Mouse (Mus musculus): Measurements from ENCODE around the gene Fbxw7. TPM values are rescaled to one million over a fixed set of nuclear protein-coding genes. Genes with fewer than 3 reads are reported as not detected.

The Fbxw7 gene
- polyA plus RNA-seq, 1 experiment from 2014 or later = 24.4 TPM

GRCm38 (mm10) chr3:84866866-84867265 lies 51.8 kb downstream of the Fbxw7 start:
- 79% methylated on average over 4 of the region's 4 CpGs for WGBS
- Histone ChIP-seq H3K4me1 (replicated peaks) (peaks cover 8% of the 10 kb centered on the region; the same call in 1 of the 2 replicates), H3K4me2 (no peak overlapping the region), H3K27me3 (no peaks in the 10 kb centered on the region), H3K27ac (no peak overlapping the region), H3K9ac (no peak overlapping the region), H3K36me3 (peaks cover 2% of the 10 kb centered on the region; the same call in 1 of the 2 replicates), H3K4me3 (no peak overlapping the region), H3K9me3 (no peaks in the 10 kb centered on the region)
- ATAC-seq (ENCODE audit: low FRiP score) = no peak

- Histone ChIP-seq H3K4me2 (no peak overlapping the region), H3K27me3 (no peaks in the 10 kb centered on the region), H3K9me3 (no peaks in the 10 kb centered on the region), H3K4me1 (replicated peaks) (peaks cover 8% of the 10 kb centered on the region; the same call in 1 of the 2 replicates), H3K9ac (no peak overlapping the region), H3K36me3 (peaks cover 2% of the 10 kb centered on the region; the same call in 1 of the 2 replicates), H3K4me3 (no peak overlapping the region), H3K27ac (no peak overlapping the region)
- 100% methylated on average over 1 of the region's 1 CpGs for WGBS
- ATAC-seq (ENCODE audit: low FRiP score) = no peak
Measured at GRCm38 (mm10) chr3:84867434-84867975, 52.4 kb downstream of the Fbxw7 start.

- H3K27ac ChIP-seq = no peak overlapping the region
- H3K4me1 ChIP-seq (replicated peaks) = peaks cover 8% of the 10 kb centered on the region; the same call in 1 of the 2 replicates
- peaks cover 2% of the 10 kb centered on the region; the same call in 1 of the 2 replicates for H3K36me3 ChIP-seq
- WGBS = 37% methylated on average over 1 of the region's 1 CpGs
- H3K4me2 ChIP-seq = no peak overlapping the region
- no peak overlapping the region for H3K4me3 ChIP-seq
- H3K9me3 ChIP-seq = no peaks in the 10 kb centered on the region
- no peak for ATAC-seq (ENCODE audit: low FRiP score)
- H3K9ac ChIP-seq = no peak overlapping the region
- no peaks in the 10 kb centered on the region for H3K27me3 ChIP-seq
Measured at GRCm38 (mm10) chr3:84867991-84868390, 52.9 kb downstream of the Fbxw7 start.

GRCm38 (mm10) chr3:84870126-84870525 lies 55.1 kb downstream of the Fbxw7 start:
- Histone ChIP-seq H3K4me3 (no peak overlapping the region), H3K4me2 (no peak overlapping the region), H3K36me3 (no peaks in the 10 kb centered on the region), H3K27ac (no peak overlapping the region), H3K9me3 (no peaks in the 10 kb centered on the region), H3K27me3 (no peaks in the 10 kb centered on the region), H3K9ac (no peak overlapping the region), H3K4me1 (replicated peaks) (peaks cover 8% of the 10 kb centered on the region; the same call in 1 of the 2 replicates)
- ATAC-seq (ENCODE audit: low FRiP score) = no peak

- Histone ChIP-seq H3K27ac (no peak overlapping the region), H3K36me3 (no peaks in the 10 kb centered on the region), H3K4me3 (no peak overlapping the region), H3K9me3 (no peaks in the 10 kb centered on the region), H3K9ac (no peak overlapping the region), H3K4me2 (no peak overlapping the region), H3K4me1 (replicated peaks) (0 out of 2 replicates have a peak, but pooled peaks cover 5% of the 10 kb centered on the region), H3K27me3 (no peaks in the 10 kb centered on the region)
- 82% methylated on average over 9 of the region's 9 CpGs for WGBS
- ATAC-seq (ENCODE audit: low FRiP score) = no peak
Measured at GRCm38 (mm10) chr3:84875306-84875705, 60.2 kb downstream of the Fbxw7 start.

- ATAC-seq (ENCODE audit: low FRiP score) = no peak
- no peak overlapping the region for H3K9ac ChIP-seq
- 0 out of 2 replicates have a peak, but pooled peaks cover 5% of the 10 kb centered on the region for H3K4me1 ChIP-seq (replicated peaks)
- H3K4me3 ChIP-seq = no peak overlapping the region
- H3K27me3 ChIP-seq = no peaks in the 10 kb centered on the region
- no peaks in the 10 kb centered on the region for H3K9me3 ChIP-seq
- H3K27ac ChIP-seq = no peak overlapping the region
- WGBS = 68% methylated on average over 4 of the region's 4 CpGs
- no peaks in the 10 kb centered on the region for H3K36me3 ChIP-seq
- H3K4me2 ChIP-seq = no peak overlapping the region
Measured at GRCm38 (mm10) chr3:84876211-84876610, 61.1 kb downstream of the Fbxw7 start.

GRCm38 (mm10) chr3:84883817-84884483 lies 68.9 kb downstream of the Fbxw7 start:
- no peak overlapping the region for H3K27ac ChIP-seq
- no peak overlapping the region for H3K4me3 ChIP-seq
- no peak overlapping the region for H3K4me2 ChIP-seq
- no peaks in the 10 kb centered on the region for H3K27me3 ChIP-seq
- WGBS = 40% methylated on average over 11 of the region's 11 CpGs
- 0 out of 2 replicates have a peak, but pooled peaks cover 3% of the 10 kb centered on the region for H3K36me3 ChIP-seq
- H3K9ac ChIP-seq = no peak overlapping the region
- H3K9me3 ChIP-seq = no peaks in the 10 kb centered on the region
- peaks cover 4% of the 10 kb centered on the region; the same call in 1 of the 2 replicates for H3K4me1 ChIP-seq (replicated peaks)
- ATAC-seq (ENCODE audit: low FRiP score) = no peak

GRCm38 (mm10) chr3:84889648-84890047 lies 74.6 kb downstream of the Fbxw7 start:
- Histone ChIP-seq H3K4me2 (no peak overlapping the region), H3K9ac (no peak overlapping the region), H3K9me3 (no peaks in the 10 kb centered on the region), H3K27me3 (no peaks in the 10 kb centered on the region), H3K27ac (no peak overlapping the region), H3K4me3 (no peak overlapping the region), H3K36me3 (0 out of 2 replicates have a peak, but pooled peaks cover 3% of the 10 kb centered on the region), H3K4me1 (replicated peaks) (no peaks in the 10 kb centered on the region)
- 84% methylated on average over 1 of the region's 1 CpGs for WGBS
- ATAC-seq (ENCODE audit: low FRiP score) = no peak

GRCm38 (mm10) chr3:84890983-84891382 lies 75.9 kb downstream of the Fbxw7 start:
- no peaks in the 10 kb centered on the region for H3K4me1 ChIP-seq (replicated peaks)
- H3K4me3 ChIP-seq = no peak overlapping the region
- ATAC-seq (ENCODE audit: low FRiP score) = no peak
- H3K27ac ChIP-seq = no peak overlapping the region
- H3K4me2 ChIP-seq = no peak overlapping the region
- H3K9ac ChIP-seq = no peak overlapping the region
- no peaks in the 10 kb centered on the region for H3K27me3 ChIP-seq
- 0 out of 2 replicates have a peak, but pooled peaks cover 3% of the 10 kb centered on the region for H3K36me3 ChIP-seq
- no peaks in the 10 kb centered on the region for H3K9me3 ChIP-seq
- 98% methylated on average over 5 of the region's 5 CpGs for WGBS

- ATAC-seq (ENCODE audit: low FRiP score) = no peak
- WGBS = 82% methylated on average over 8 of the region's 8 CpGs
- Histone ChIP-seq H3K4me1 (replicated peaks) (no peaks in the 10 kb centered on the region), H3K9ac (no peak overlapping the region), H3K36me3 (no peaks in the 10 kb centered on the region), H3K4me3 (no peak overlapping the region), H3K4me2 (no peak overlapping the region), H3K27ac (no peak overlapping the region), H3K9me3 (no peaks in the 10 kb centered on the region), H3K27me3 (no peaks in the 10 kb centered on the region)
Measured at GRCm38 (mm10) chr3:84897952-84898351, 82.9 kb downstream of the Fbxw7 start.

- 0 out of 2 replicates have a peak, but pooled peaks cover 4% of the 10 kb centered on the region for H3K4me1 ChIP-seq (replicated peaks)
- H3K4me3 ChIP-seq = no peak overlapping the region
- no peak for ATAC-seq (ENCODE audit: low FRiP score)
- no peak overlapping the region for H3K9ac ChIP-seq
- H3K4me2 ChIP-seq = no peak overlapping the region
- no peak overlapping the region for H3K27ac ChIP-seq
- H3K9me3 ChIP-seq = no peaks in the 10 kb centered on the region
- no peaks in the 10 kb centered on the region for H3K36me3 ChIP-seq
- WGBS = 34% methylated on average over 1 of the region's 1 CpGs
- H3K27me3 ChIP-seq = no peaks in the 10 kb centered on the region
Measured at GRCm38 (mm10) chr3:84906528-84906927, 91.5 kb downstream of the Fbxw7 start.

GRCm38 (mm10) chr3:84914284-84914683 lies 99.2 kb downstream of the Fbxw7 start:
- no peaks in the 10 kb centered on the region for H3K9me3 ChIP-seq
- ATAC-seq (ENCODE audit: low FRiP score) = no peak
- WGBS = 64% methylated on average over 1 of the region's 1 CpGs

More at GRCm38 (mm10) chr3:84914284-84914683, 99.2 kb downstream of the Fbxw7 start:
- H3K36me3 ChIP-seq = no peaks in the 10 kb centered on the region
- no peak overlapping the region for H3K9ac ChIP-seq
- H3K4me1 ChIP-seq (replicated peaks) = 0 out of 2 replicates have a peak, but pooled peaks cover 3% of the 10 kb centered on the region
- no peak overlapping the region for H3K27ac ChIP-seq
- H3K4me2 ChIP-seq = no peak overlapping the region
- H3K4me3 ChIP-seq = no peak overlapping the region
- H3K27me3 ChIP-seq = no peaks in the 10 kb centered on the region
